Mouse (Mus musculus) kidney, embryonic 15.5 days (tissue): ENCODE results near the gene Tekt5. TPM values are rescaled to one million over a fixed set of nuclear protein-coding genes. Genes with fewer than 3 reads are reported as not detected.

Experiments
- ATAC-seq: fragments of 200-750 bp; cut with Nextera tagmentation; replicated peaks from 2 replicates; pipeline ENCODE4 v1.8.0; 2017; ENCODE audit warnings: moderate TSS enrichment; ENCODE audit not compliant: low FRiP score
- H3K27ac ChIP-seq: fragments of 300-500 bp; sonication (generic); 2 replicates; pipeline ENCODE4 v1.5.1; 2015; ENCODE audit warnings: mild to moderate bottlenecking, inconsistent platforms
- H3K27me3 ChIP-seq: fragments of 300-500 bp; sonication (generic); 2 replicates; pipeline ENCODE4 v1.6.1; 2015; ENCODE audit warnings: inconsistent platforms
- H3K36me3 ChIP-seq: fragments of 300-500 bp; sonication (generic); 2 replicates; pipeline ENCODE4 v1.6.1; 2015; ENCODE audit warnings: inconsistent platforms
- H3K4me1 ChIP-seq: fragments of 300-500 bp; sonication (generic); 2 replicates; pipeline ENCODE4 v1.6.1; 2015; ENCODE audit warnings: inconsistent platforms
- H3K4me2 ChIP-seq: fragments of 300-500 bp; sonication (generic); 2 replicates; pipeline ENCODE4 v1.6.1; 2015; ENCODE audit warnings: moderate library complexity, mild to moderate bottlenecking, inconsistent platforms
- H3K4me3 ChIP-seq: fragments of 300-500 bp; sonication (generic); replicated peaks from 2 replicates; pipeline ENCODE4 v1.5.1; 2015; ENCODE audit warnings: mild to moderate bottlenecking, inconsistent platforms
- H3K9ac ChIP-seq: fragments of 300-500 bp; sonication (generic); 2 replicates; pipeline ENCODE4 v1.6.1; 2015; ENCODE audit warnings: mild to moderate bottlenecking, inconsistent platforms
- H3K9me3 ChIP-seq: fragments of 300-500 bp; sonication (generic); replicated peaks from 2 replicates; pipeline ENCODE4 v1.6.1; 2016; ENCODE audit warnings: inconsistent platforms
- WGBS: fragments of 180-500 bp; shearing (Covaris S2); methylation state at CpG from one replicate; pipeline ENCODE4 v1.1.7; 2015; ENCODE audit warnings: mixed read lengths; 5-methylcytosine and 5-hydroxymethylcytosine counted together
- polyA plus RNA-seq: library from polyadenylated mRNA; unstranded; fragments of >200 nt; fragmentation: Nextera tagmentation; extraction: Ambion mirVana; gene quantifications from 2 replicates; pipeline ENCODE4 v1.2.1, GENCODE M21; 2015

The Tekt5 gene
- polyA plus RNA-seq, 1 experiment from 2014 or later: 0.91 TPM

GRCm38 (mm10) chr16:10349876-10350275 lies 45.4 kb downstream of the Tekt5 start:
- H3K9me3 ChIP-seq: no peaks in the 10 kb centered on the region
- no peak for ATAC-seq
- no peak overlapping the region for H3K4me3 ChIP-seq
- no peaks in the 10 kb centered on the region for H3K36me3 ChIP-seq
- H3K27ac ChIP-seq: no peak overlapping the region
- peaks cover 5% of the 10 kb centered on the region for H3K4me1 ChIP-seq
- no peak overlapping the region for H3K9ac ChIP-seq
- no peaks in the 10 kb centered on the region for H3K27me3 ChIP-seq
- H3K4me2 ChIP-seq: no peak overlapping the region
- WGBS: 83% methylated on average over 10 of the region's 10 CpGs

- H3K4me3 ChIP-seq: no peak overlapping the region
- H3K36me3 ChIP-seq: no peaks in the 10 kb centered on the region
- H3K9ac ChIP-seq: no peak overlapping the region
- H3K9me3 ChIP-seq: no peaks in the 10 kb centered on the region
- H3K27me3 ChIP-seq: no peaks in the 10 kb centered on the region
- WGBS: 51% methylated on average over 5 of the region's 5 CpGs
- no peak for ATAC-seq
- no peak overlapping the region for H3K4me2 ChIP-seq
- no peak overlapping the region for H3K27ac ChIP-seq
- H3K4me1 ChIP-seq: peaks cover 5% of the 10 kb centered on the region
Observed at GRCm38 (mm10) chr16:10349436-10349835, 45.9 kb downstream of the Tekt5 start.

DNA sequence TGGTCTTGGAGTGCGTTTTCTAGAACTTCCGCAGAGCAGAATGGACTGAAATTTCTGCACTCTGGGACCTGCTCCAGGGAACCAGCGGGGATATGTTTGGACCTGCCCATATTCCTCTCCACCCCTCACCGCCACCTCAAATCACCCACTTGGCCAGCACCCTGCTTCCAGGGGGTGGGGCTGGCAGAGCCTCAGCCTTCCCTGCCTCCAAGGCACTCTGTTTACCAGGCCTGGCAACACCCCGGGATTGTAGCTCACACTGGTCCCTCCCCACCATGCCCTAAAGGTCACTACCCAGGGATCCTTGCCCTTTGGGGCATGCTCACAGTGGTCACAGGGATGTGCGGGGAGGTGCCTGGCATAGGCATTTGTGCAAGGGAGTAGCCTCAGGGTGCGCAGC lies 47.7 kb downstream of the Tekt5 start:
- Histone ChIP-seq H3K4me1 (peaks cover 5% of the 10 kb centered on the region), H3K4me2 (no peak overlapping the region), H3K36me3 (no peaks in the 10 kb centered on the region), H3K9ac (no peak overlapping the region), H3K9me3 (no peaks in the 10 kb centered on the region), H3K4me3 (no peak overlapping the region), H3K27me3 (no peaks in the 10 kb centered on the region), H3K27ac (no peak overlapping the region)
- WGBS: 90% methylated on average over 7 of the region's 7 CpGs
- ATAC-seq: no peak

DNA sequence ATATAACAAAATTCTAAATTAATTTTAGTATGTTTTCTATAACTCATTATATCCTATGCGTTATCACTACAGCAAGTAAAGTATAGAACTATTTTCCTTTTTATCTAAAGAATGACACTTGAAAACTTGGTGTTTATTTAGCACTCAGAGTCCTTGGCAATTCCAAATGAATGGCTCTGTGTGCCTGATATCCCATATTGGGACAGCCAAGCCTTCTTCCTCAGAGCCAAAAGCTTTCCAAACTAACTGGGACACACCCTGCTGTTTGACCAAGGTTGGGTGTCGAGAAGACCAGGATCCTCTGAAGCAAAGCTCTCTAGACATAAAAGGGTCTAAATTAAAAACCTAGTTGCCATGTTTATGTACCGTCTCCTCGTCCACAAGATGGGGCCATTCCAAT lies 54.2 kb downstream of the Tekt5 start:
- no peaks in the 10 kb centered on the region for H3K36me3 ChIP-seq
- 63% methylated on average over 4 of the region's 4 CpGs for WGBS
- H3K9me3 ChIP-seq: no peaks in the 10 kb centered on the region
- no peak overlapping the region for H3K9ac ChIP-seq
- no peak for ATAC-seq
- no peak overlapping the region for H3K27ac ChIP-seq
- H3K4me1 ChIP-seq: 0 out of 2 replicates have a peak, but pooled peaks cover 3% of the 10 kb centered on the region
- H3K27me3 ChIP-seq: no peaks in the 10 kb centered on the region
- H3K4me3 ChIP-seq: no peak overlapping the region
- H3K4me2 ChIP-seq: no peak overlapping the region

GRCm38 (mm10) chr16:10339930-10340329 lies 55.4 kb downstream of the Tekt5 start:
- no peak overlapping the region for H3K4me3 ChIP-seq
- H3K9me3 ChIP-seq: no peaks in the 10 kb centered on the region
- no peaks in the 10 kb centered on the region for H3K36me3 ChIP-seq
- H3K9ac ChIP-seq: no peak overlapping the region
- ATAC-seq: no peak
- H3K4me1 ChIP-seq: 0 out of 2 replicates have a peak, but pooled peaks cover 3% of the 10 kb centered on the region
- WGBS: 91% methylated on average over 10 of the region's 10 CpGs
- no peak overlapping the region for H3K4me2 ChIP-seq
- H3K27ac ChIP-seq: no peak overlapping the region
- no peaks in the 10 kb centered on the region for H3K27me3 ChIP-seq

GRCm38 (mm10) chr16:10338601-10339000 lies 56.7 kb downstream of the Tekt5 start:
- whole genome bisulfite sequencing: 91% methylated on average over 5 of the region's 5 CpGs
- no peaks in the 10 kb centered on the region for H3K9me3 ChIP-seq
- no peak overlapping the region for H3K4me2 ChIP-seq
- no peaks in the 10 kb centered on the region for H3K36me3 ChIP-seq
- no peak overlapping the region for H3K4me3 ChIP-seq
- H3K27me3 ChIP-seq: no peaks in the 10 kb centered on the region
- H3K9ac ChIP-seq: no peak overlapping the region
- ATAC-seq: no peak
- 0 out of 2 replicates have a peak, but pooled peaks cover 3% of the 10 kb centered on the region for H3K4me1 ChIP-seq
- no peak overlapping the region for H3K27ac ChIP-seq

GRCm38 (mm10) chr16:10337422-10338197 lies 57.7 kb downstream of the Tekt5 start:
- WGBS: 82% methylated on average over 13 of the region's 13 CpGs
- Histone ChIP-seq H3K27me3 (no peaks in the 10 kb centered on the region), H3K4me2 (no peak overlapping the region), H3K27ac (no peak overlapping the region), H3K9ac (no peak overlapping the region), H3K4me3 (no peak overlapping the region), H3K9me3 (no peaks in the 10 kb centered on the region), H3K36me3 (no peaks in the 10 kb centered on the region), H3K4me1 (0 out of 2 replicates have a peak, but pooled peaks cover 3% of the 10 kb centered on the region)
- ATAC-seq: no peak

GRCm38 (mm10) chr16:10336454-10337421 lies 58.6 kb downstream of the Tekt5 start:
- Histone ChIP-seq H3K9me3 (no peaks in the 10 kb centered on the region), H3K36me3 (no peaks in the 10 kb centered on the region), H3K4me3 (no peak overlapping the region), H3K9ac (no peak overlapping the region), H3K4me2 (no peak overlapping the region), H3K27me3 (no peaks in the 10 kb centered on the region), H3K27ac (no peak overlapping the region), H3K4me1 (0 out of 2 replicates have a peak, but pooled peaks cover 3% of the 10 kb centered on the region)
- 91% methylated on average over 19 of the region's 19 CpGs for WGBS
- no peak for ATAC-seq

DNA sequence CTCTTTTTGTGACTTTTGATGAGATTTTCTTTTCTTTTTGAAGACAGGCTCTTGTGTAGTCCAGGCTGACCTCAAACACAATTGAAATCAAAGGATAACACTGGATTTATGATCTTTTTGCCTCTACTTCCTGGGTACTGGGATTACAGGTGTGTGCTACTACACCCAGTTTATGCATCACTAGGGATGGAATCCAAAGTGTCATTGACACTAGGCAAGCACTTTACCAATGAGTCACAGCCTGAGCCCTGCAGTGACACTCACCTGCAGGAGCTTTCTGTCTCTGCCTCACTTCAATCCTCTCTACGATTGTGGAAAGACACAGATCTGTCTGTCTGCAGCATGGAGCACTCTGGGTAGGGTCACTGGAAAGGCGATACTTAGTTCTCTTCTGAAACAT lies 59.3 kb downstream of the Tekt5 start:
- H3K27ac ChIP-seq: no peak overlapping the region

DNA sequence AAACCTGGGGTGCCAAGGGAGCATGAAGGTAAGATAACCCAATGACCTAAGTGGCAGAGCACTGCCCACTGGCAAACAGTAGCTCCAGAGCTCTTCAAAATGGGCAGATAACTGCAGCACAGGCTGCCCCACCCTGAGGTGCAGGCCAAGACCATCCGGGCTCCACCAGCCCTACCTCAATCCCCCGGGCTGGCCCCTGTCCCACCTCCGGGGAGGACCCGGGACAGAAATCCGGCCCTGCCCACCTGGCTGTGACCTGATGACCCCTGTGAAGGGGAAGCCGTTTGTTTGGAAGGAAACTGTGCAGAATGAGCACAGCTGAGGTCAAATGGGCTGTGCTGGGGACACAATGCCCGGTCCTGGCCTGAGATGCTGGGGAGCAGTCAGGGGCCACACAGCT lies 62.6 kb downstream of the Tekt5 start:
- no peak for ATAC-seq
- WGBS: 35% methylated on average over 7 of the region's 7 CpGs
- H3K4me2 ChIP-seq: no peak overlapping the region

More for the DNA sequence above, 59.3 kb downstream of the Tekt5 start:
- H3K4me2 ChIP-seq: no peak overlapping the region
- H3K27me3 ChIP-seq: no peaks in the 10 kb centered on the region
- H3K36me3 ChIP-seq: no peaks in the 10 kb centered on the region
- H3K4me3 ChIP-seq: no peak overlapping the region
- 89% methylated on average over 2 of the region's 2 CpGs for WGBS
- H3K4me1 ChIP-seq: peaks cover 6% of the 10 kb centered on the region
- no peak for ATAC-seq
- no peak overlapping the region for H3K9ac ChIP-seq
- no peaks in the 10 kb centered on the region for H3K9me3 ChIP-seq

DNA sequence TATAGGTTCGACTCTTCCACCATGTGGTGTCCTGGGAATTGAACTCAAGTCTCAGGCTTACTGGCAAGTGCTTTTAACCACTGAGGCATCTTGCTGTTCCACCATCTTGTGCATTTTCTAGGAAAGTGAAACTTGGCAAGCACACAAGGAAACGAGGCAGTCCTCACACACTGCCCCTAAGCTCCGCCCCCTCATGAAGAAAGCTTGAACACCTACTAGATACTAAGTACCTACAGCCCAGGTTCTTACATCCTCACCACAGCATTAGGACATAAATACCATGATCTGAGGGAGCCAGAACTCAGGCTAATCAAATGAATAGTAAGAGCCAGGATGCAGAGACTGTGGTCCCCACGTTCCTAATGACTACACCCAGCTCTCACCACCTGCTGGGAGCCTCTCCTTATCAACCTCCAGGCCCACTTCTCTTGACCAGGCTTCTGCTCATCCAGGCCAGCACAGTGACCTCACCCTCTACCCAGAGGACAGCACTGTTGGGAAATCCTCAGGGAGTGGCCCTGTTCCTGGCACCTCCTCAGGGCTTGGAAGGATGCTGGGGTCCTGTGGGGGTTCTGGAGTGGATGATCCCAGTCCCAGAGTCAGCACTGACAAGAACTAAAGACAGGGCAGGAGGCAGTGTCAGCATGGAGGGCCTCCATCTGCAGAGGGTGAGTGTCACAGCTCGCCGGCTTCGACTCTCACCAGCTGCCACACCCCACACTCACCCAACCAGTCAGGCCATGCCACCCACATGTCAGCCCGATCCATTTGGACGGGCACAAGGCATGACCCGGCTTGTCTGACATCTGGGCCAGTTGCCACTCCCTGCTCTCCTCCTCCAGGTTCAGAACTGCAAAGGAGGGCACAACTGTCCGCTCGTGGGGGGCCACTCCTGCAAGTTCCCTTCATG lies 64.4 kb downstream of the Tekt5 start:
- Histone ChIP-seq H3K36me3 (no peaks in the 10 kb centered on the region), H3K9ac (no peak overlapping the region), H3K27me3 (no peaks in the 10 kb centered on the region), H3K4me2 (no peak overlapping the region), H3K4me3 (no peak overlapping the region), H3K4me1 (peaks cover 25% of the 10 kb centered on the region), H3K27ac (no peak overlapping the region), H3K9me3 (no peaks in the 10 kb centered on the region)
- ATAC-seq: peak; percentile 40; the same call in 1 of the 2 replicates
- WGBS: 58% methylated on average over 12 of the region's 12 CpGs

More for the DNA sequence above, 62.6 kb downstream of the Tekt5 start:
- H3K4me1 ChIP-seq: peaks cover 20% of the 10 kb centered on the region
- no peaks in the 10 kb centered on the region for H3K27me3 ChIP-seq
- H3K27ac ChIP-seq: no peak overlapping the region
- no peak overlapping the region for H3K9ac ChIP-seq
- no peaks in the 10 kb centered on the region for H3K9me3 ChIP-seq
- no peaks in the 10 kb centered on the region for H3K36me3 ChIP-seq
- H3K4me3 ChIP-seq: no peak overlapping the region
